Mouse (Mus musculus): Measurements from ENCODE around the gene Tex14.
A peak's percentile ranks its signal among the peaks of the same experiment; 100 is the strongest.
"Not testable (repeated sequence)": the region's sequence is repeated elsewhere in the genome, so short reads cannot be mapped to it uniquely, and the experiment has no call there.

Gene Tex14

GRCm38 (mm10) chr11:87448476-87449199 is 43.8 kb downstream of the Tex14 start:
- peak; percentile 83 for DNase-seq (ENCODE audit: extremely low spot score)

- DNase-seq (ENCODE audit: extremely low spot score), result no peak
Observed at GRCm38 (mm10) chr11:87449200-87449547, 44.3 kb downstream of the Tex14 start.

DNA sequence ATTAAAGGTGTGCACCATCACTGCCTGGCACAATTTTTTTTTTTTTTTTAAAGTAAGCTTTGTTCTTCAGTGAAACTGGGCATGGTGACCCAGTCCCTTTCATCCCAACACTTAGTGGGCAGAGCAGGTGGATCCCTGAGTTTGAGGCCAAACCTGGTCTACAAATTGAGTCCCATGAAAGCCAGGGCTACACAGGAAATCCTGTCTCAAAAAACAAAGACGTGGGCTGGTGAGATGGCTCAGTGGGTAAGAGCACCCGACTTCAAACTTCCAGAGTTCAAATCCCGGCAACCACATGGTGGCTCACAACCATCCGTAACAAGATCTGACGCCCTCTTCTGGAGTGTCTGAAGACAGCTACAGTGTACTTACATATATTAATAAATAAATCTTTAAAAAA is 45.0 kb downstream of the Tex14 start:
- not testable (repeated sequence) for DNase-seq (ENCODE audit: extremely low spot score)

- not testable (repeated sequence) for DNase-seq (ENCODE audit: extremely low spot score)
Observed at GRCm38 (mm10) chr11:87452779-87453178, 47.9 kb downstream of the Tex14 start.

DNA sequence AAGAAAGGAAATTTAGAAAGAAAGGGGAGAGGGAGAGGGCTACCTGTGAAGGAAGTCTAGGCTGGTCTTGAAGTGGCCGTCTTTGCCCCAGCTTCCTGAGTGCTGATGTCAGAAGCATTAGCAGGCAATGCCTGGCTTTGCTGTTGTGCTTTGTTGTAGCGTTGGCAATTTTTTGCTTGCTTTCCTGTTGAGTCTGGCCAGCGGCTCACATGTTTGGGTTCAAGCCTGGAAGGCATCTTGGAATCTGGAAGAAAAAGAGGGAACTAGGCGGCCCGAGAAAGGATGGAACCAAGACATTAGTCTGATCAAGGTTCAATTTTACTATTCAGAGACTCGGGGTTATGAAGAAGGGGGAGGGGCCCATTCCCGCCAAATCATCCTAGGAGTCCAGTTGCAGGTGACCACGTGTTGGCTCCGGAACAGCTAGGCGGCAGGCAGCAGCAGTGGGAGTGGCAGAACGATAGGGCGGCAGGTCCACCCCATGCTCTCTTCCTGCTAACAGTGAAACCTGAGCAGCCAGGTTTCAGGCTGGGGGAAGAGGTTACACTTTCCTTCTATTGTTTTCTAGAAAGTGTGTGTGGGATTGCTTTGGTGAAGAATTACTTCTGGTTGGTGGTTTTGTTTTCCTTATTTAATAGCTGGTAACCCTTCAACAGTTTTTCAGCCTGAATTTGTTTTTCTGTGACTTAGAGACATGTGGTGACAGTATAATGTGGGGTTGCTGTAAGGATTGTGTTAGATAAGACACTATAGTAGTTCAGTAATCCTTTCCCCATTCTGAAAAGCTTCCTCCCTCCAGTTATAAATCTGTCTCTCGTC is 48.6 kb downstream of the Tex14 start:
- DNase-seq (ENCODE audit: extremely low spot score), result no peak

GRCm38 (mm10) chr11:87454035-87454690 is 49.3 kb downstream of the Tex14 start:
- DNase-seq (ENCODE audit: extremely low spot score), result no peak

- no peak for DNase-seq (ENCODE audit: extremely low spot score)
Observed at GRCm38 (mm10) chr11:87455573-87455972, 50.7 kb downstream of the Tex14 start.

GRCm38 (mm10) chr11:87455984-87456383 is 51.1 kb downstream of the Tex14 start:
- DNase-seq (ENCODE audit: extremely low spot score), result no peak

DNA sequence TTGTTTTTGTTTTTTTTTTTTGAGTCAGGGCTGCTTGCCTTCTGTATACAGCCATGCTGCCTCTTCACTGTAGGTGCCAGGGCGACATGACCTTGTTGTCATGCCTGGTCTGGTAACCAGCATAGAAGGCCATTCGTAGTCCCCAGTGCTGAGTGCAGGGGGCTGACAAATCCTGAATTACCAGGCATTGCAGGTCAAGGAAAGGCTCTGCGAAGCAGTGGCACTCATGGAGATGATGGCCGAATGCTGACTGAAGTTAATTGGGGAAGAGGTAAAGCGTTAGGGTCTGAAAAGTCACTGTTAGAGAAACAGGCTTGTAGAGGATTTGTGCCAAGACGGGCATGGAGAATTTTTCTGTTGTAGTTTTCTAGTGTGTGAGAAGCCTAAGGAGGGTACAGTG is 55.7 kb downstream of the Tex14 start:
- no peak for DNase-seq (ENCODE audit: extremely low spot score)

DNA sequence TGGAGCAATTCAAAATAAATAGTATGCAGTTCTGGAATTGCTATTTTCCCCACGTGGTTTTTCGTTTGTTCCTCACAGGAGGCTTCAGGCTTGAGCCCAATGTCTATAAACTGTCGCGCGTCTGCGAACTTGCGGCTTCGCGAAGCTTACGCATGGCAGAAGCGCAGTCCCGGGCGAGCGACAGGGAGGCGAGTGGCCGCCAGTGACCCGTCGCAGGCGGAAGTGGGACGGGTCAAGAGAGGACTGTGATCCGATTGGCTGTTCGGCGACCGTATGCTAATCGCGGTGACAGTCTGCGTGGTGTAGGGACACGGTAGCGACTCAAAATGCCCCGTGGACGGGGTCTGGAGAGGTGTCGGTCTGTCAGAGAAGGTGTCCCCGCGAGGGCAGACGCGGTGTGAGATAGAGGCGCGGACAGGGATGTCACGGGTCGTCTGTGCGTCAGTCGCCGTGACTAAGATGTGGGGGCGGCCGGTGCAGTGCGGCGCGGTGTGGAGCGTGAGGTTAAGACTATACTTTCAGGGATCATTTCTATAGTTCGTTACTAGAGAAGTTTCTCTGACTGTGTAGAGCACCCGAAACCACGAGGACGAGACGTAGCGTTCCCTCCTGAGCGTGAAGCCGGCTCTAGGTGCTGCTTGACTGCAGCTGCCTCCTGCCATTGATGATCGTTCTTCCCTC is 57.1 kb downstream of the Tex14 start:
- peak; percentile 75 for DNase-seq (ENCODE audit: extremely low spot score)

DNA sequence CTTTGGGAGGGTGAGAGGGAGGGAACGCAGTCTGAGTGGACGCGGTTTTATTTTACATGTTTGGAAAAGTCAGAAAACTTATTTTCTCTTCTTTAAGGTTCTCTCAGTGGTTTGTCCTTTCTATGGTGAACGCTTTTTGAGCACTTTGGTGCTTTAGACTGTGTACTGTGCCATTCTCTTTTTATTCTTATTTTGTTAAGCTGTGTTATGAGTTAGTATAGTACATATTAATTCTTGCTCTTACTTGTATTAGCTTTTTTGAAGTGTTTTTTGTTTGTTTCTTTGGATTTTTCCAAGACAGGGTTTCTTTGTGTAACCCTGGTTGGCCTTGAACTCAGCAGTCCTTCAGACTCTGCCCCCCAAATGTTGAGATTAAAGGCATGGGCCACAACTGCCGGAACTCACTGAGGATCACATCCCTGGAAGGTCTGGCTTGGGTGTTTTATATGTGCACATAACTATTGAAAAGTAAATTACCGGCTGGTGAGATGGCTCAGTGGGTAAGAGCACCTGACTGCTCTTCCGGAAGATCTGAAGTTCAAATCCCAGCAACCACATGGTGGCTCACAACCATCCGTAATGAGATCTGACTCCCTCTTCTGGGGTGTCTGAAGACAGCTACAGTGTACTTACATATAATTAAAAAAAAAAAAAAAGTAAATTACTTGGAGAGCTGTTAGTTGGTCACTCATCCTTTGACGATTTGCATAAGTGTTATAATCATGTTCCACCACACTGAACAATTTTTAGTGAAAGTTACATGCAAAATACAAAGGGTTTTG is 57.8 kb downstream of the Tex14 start:
- peak; percentile 86 for DNase-seq (ENCODE audit: extremely low spot score)

DNA sequence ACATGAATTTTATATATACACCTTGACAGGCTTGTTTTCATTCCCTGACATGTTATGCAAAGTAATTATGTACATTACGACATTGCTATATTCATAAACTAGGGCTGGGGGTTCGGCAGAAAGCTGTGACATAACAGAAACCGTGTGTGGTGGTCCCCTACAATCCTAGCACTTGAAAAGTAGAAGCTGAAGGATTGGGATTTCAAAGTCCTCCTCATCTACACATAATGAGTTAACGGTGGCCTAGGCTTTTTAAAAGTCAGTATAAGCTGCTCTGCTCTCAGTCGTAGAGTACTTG is 58.3 kb downstream of the Tex14 start:
- no peak for DNase-seq (ENCODE audit: extremely low spot score)

GRCm38 (mm10) chr11:87463792-87464430 is 59.0 kb downstream of the Tex14 start:
- not testable (repeated sequence) for DNase-seq (ENCODE audit: extremely low spot score)

- no peak for DNase-seq (ENCODE audit: extremely low spot score)
Observed at GRCm38 (mm10) chr11:87465990-87466593, 61.2 kb downstream of the Tex14 start.

- DNase-seq (ENCODE audit: extremely low spot score), result no peak
Observed at GRCm38 (mm10) chr11:87467491-87468277, 62.8 kb downstream of the Tex14 start.

- no peak for DNase-seq (ENCODE audit: extremely low spot score)
Observed at GRCm38 (mm10) chr11:87468278-87468655, 63.4 kb downstream of the Tex14 start.

DNA sequence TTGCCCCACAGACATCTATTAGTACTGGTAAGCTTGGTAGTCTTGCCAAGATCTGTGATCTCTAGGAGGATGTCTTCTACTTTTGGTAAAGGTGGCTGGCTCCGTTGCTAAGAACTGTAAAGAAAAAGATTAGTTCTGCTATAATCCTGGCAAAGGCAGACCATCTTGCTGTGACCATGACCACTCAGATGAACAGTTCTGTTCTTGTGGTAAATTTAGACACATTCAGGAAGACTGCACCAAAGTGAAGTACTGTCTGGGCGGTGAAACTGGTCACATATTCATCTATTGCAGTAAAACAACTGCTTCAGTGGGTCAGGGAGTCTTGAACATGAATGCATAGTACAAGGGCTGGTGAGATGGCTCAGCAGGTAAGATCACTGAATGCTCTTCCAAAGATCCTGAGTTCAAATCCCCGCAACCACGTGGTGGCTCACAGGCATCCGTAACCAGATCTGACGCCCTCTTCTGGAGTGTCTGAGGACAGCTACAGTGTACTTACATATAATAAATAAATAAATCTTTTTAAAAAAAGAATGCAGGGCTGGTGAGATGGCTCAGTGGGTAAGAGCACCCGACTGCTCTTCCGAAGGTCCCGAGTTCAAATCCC is 63.9 kb downstream of the Tex14 start:
- no peak for DNase-seq (ENCODE audit: extremely low spot score)

GRCm38 (mm10) chr11:87470807-87471698 is 66.2 kb downstream of the Tex14 start:
- DNase-seq (ENCODE audit: extremely low spot score), result peak; percentile 81

DNA sequence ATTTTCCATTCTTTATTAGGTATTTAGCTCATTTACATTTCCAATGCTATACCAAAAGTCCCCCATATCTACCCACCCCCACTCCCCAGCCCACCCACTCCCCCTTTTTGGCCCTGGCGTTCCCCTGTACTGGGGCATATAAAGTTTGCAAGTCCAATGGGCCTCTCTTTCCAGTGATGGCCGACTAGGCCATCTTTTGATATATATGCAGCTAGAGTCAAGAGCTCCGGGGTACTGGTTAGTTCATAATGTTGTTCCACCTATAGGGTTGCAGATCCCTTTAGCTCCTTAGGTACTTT is 66.8 kb downstream of the Tex14 start:
- not testable (repeated sequence) for DNase-seq (ENCODE audit: extremely low spot score)
